In genomic region chr16:17117309-17117799, GRCm38 (mm10) we compare ENCODE assay signal across 27 mouse cellular contexts. TPM values are rescaled to one million over a fixed set of nuclear protein-coding genes. Genes with fewer than 3 reads are reported as not detected.
DNase-seq lines count a peak whose midpoint lies in the region; ATAC-seq and TF ChIP-seq lines count a peak whose summit lies in the region.
"Had no signal": no experiment of that assay in that cellular context is flagged by ENCODE, and none has a peak within 500 bp of the region (broad histone marks: within the 10 kb centered on the region; RNA-seq: fewer than 3 reads in every experiment).

No protein-coding gene starts in this region.

- no peak for TF ChIP-seq CTCF in heart, postnatal 0 days (IDR thresholded peaks at IDR 0.05; ENCODE audit: low read depth)

- intact Hi-C loops in heart, postnatal 36 days (cut with DNase I) = no loop called here

- no peak for DNase-seq in heart, postnatal 4 days
- DNase-seq in heart, adult 9 months (ENCODE audit: low spot score in 2 of 2) = no peak
- peak; percentile 41 for DNase-seq in heart, postnatal 0 days (ENCODE audit: low spot score)
- DNase-seq in heart, postnatal 36 days = no peak
- DNase-seq: adrenal gland, postnatal 10 days; adrenal gland, postnatal 36 days; B cell, adult 2 months; cerebellum, adult 18-20 months; cerebellum, adult 9-10 months; cerebellum, postnatal 14 days; gastrocnemius, postnatal 10 days; gastrocnemius, postnatal 36 days; kidney, adult 18-20 months; kidney, adult 9 months had no signal

- no peaks in the 10 kb centered on the region for H3K9me3 ChIP-seq in heart, embryonic 11.5 days (replicated peaks; ENCODE audit: control insufficient read depth, low read length)
- no peaks in the 10 kb centered on the region for H3K9me3 ChIP-seq in heart, embryonic 14.5 days (ENCODE audit: control insufficient read depth, low read length)
- no peaks in the 10 kb centered on the region for H3K9me3 ChIP-seq in heart, postnatal 0 days (replicated peaks; ENCODE audit: control insufficient read depth, low read length)
- H3K9me3 ChIP-seq: forebrain, embryonic 10.5 days; forebrain, embryonic 13.5 days; G1E had no signal

- H3K4me2 ChIP-seq in heart, embryonic 11.5 days = no peak overlapping the region
- no peak overlapping the region for H3K4me2 ChIP-seq in heart, embryonic 14.5 days (ENCODE audit: low read length)
- H3K4me2 ChIP-seq in heart, postnatal 0 days (ENCODE audit: low read depth, low read length) = no peak overlapping the region
- H3K4me2 ChIP-seq: forebrain, embryonic 13.5 days; hindbrain, embryonic 14.5 days had no signal

- peak overlapping the region; percentile 64 for H3K27ac ChIP-seq in heart, embryonic 11.5 days (ENCODE audit: low read depth, low read length)
- peak overlapping the region; percentile 71 to 85 for H3K27ac ChIP-seq in heart, embryonic 14.5 days (replicated peaks in 1 of 2; ENCODE audit: control insufficient read depth in 1 of 2, insufficient read depth in 1 of 2, low read depth in 2 of 2, low read length in 2 of 2)
- H3K27ac ChIP-seq in heart, postnatal 0 days (ENCODE audit: low read depth) = peak overlapping the region; percentile 56
- H3K27ac ChIP-seq: forebrain, embryonic 10.5 days; forebrain, embryonic 13.5 days; hindbrain, embryonic 14.5 days; hindbrain, postnatal 0 days had no signal

- H3K9ac ChIP-seq in heart, embryonic 11.5 days (ENCODE audit: low read depth, low read length) = no peak overlapping the region
- H3K9ac ChIP-seq in heart, embryonic 14.5 days (ENCODE audit: low read length) = no peak overlapping the region
- H3K9ac ChIP-seq in heart, postnatal 0 days (replicated peaks; ENCODE audit: low read depth, low read length) = no peak overlapping the region
- H3K9ac ChIP-seq: forebrain, embryonic 13.5 days; hindbrain, embryonic 14.5 days had no signal

- peak; percentile 39; the same call in 1 of the 2 replicates for ATAC-seq in heart, embryonic 11.5 days (replicated peaks; ENCODE audit: insufficient number of reproducible peaks, low FRiP score, low TSS enrichment)
- ATAC-seq in heart, embryonic 14.5 days (ENCODE audit: insufficient number of reproducible peaks, insufficient read depth, low FRiP score, low read depth) = 0 out of 2 replicates have a peak, but pooled peaks have one; percentile 49
- ATAC-seq in heart, postnatal 0 days (ENCODE audit: insufficient read depth, low read depth) = peak; percentile 70; the same call in 1 of the 2 replicates
- ATAC-seq: forebrain, embryonic 13.5 days; forebrain, embryonic 16.5 days; hindbrain, postnatal 0 days; inflammation-experienced regulatory T-cells, adult 6 months; intestine, embryonic 16.5 days; Patski had no signal

- no peaks in the 10 kb centered on the region for H3K4me1 ChIP-seq in heart, embryonic 11.5 days (ENCODE audit: control insufficient read depth, insufficient read depth, low read length)
- no peaks in the 10 kb centered on the region for H3K4me1 ChIP-seq in heart, embryonic 14.5 days (ENCODE audit: control insufficient read depth in 2 of 2, insufficient read depth in 2 of 2, low read length in 2 of 2)
- no peaks in the 10 kb centered on the region for H3K4me1 ChIP-seq in heart, postnatal 0 days (ENCODE audit: control insufficient read depth, insufficient read depth)

- no peak overlapping the region for H3K4me3 ChIP-seq in heart, embryonic 11.5 days (ENCODE audit: low read depth, low read length)
- H3K4me3 ChIP-seq in heart, embryonic 14.5 days (ENCODE audit: control insufficient read depth in 1 of 2, insufficient read depth in 1 of 2, low read depth in 1 of 2, low read length in 2 of 2) = no peak overlapping the region
- H3K4me3 ChIP-seq in heart, postnatal 0 days (ENCODE audit: low read depth, low read length) = no peak overlapping the region
- H3K4me3 ChIP-seq: forebrain, embryonic 10.5 days; forebrain, embryonic 13.5 days had no signal

- H3K27me3 ChIP-seq in heart, embryonic 11.5 days (ENCODE audit: control insufficient read depth, insufficient read depth, low read length) = no peaks in the 10 kb centered on the region
- H3K27me3 ChIP-seq in heart, embryonic 14.5 days (ENCODE audit: control insufficient read depth, insufficient read depth, low read length) = no peaks in the 10 kb centered on the region
- H3K27me3 ChIP-seq in heart, postnatal 0 days (ENCODE audit: control insufficient read depth, insufficient read depth, low read length) = no peaks in the 10 kb centered on the region
- H3K27me3 ChIP-seq: CH12.LX; forebrain, embryonic 13.5 days; Patski had no signal

- TF ChIP-seq EP300 in heart, postnatal 0 days (IDR thresholded peaks at IDR 0.05; ENCODE audit: low read depth) = no peak

- 71% methylated on average over 5 of the region's 5 CpGs for WGBS in heart, embryonic 11.5 days (ENCODE audit: insufficient replicate concordance)
- 69% methylated on average over 5 of the region's 5 CpGs for WGBS in heart, embryonic 14.5 days
- WGBS in heart, postnatal 0 days = 67% methylated on average over 5 of the region's 5 CpGs

- H3K36me3 ChIP-seq in heart, embryonic 11.5 days (ENCODE audit: control insufficient read depth, insufficient read depth, low read length) = peaks cover 15% of the 10 kb centered on the region
- H3K36me3 ChIP-seq in heart, embryonic 14.5 days (ENCODE audit: control insufficient read depth, insufficient read depth, low read length) = peaks cover 52% of the 10 kb centered on the region
- H3K36me3 ChIP-seq in heart, postnatal 0 days (replicated peaks; ENCODE audit: control insufficient read depth, insufficient read depth, low read length) = no peaks in the 10 kb centered on the region; the same call in 1 of the 2 replicates

RNA-seq across cellular contexts. Expression of gene Ppil2, which starts 6.3 kb away (rescaled TPM):
- 104 and 108 TPM in 2 replicates for polyA plus RNA-seq in heart, embryonic 11.5 days (2014; fragmentation: Nextera tagmentation; extraction: Ambion mirVana)
- 10 to 100 TPM; 49.0 to 52.5 TPM for total RNA-seq in heart, postnatal 4 days (2021)
- polyA plus RNA-seq in heart, embryonic 14.5 days (2014; fragmentation: Nextera tagmentation; extraction: Ambion mirVana) = 97.6 and 107 TPM in 2 replicates
- total RNA-seq in heart, postnatal 0 days (2014; rRNA removed; ENCODE audit: low replicate concordance) = 59.9 and 69.0 TPM in 2 replicates
- 63.8 and 65.0 TPM in 2 replicates for polyA plus RNA-seq in heart, postnatal 0 days (2015; fragmentation: Nextera tagmentation; extraction: Ambion mirVana)
- total RNA-seq in heart, postnatal 36 days (2021) = 10 to 100 TPM; 39.7 to 40.4 TPM

RNA-seq across cellular contexts. Expression of gene 2610318N02Rik, which starts 7.6 kb away (rescaled TPM):
- 37.0 and 41.5 TPM in 2 replicates for polyA plus RNA-seq in heart, embryonic 11.5 days (2014; fragmentation: Nextera tagmentation; extraction: Ambion mirVana)
- total RNA-seq in heart, postnatal 4 days (2021) = 1 to 10 TPM; 4.1 to 4.3 TPM
- polyA plus RNA-seq in heart, embryonic 14.5 days (2014; fragmentation: Nextera tagmentation; extraction: Ambion mirVana) = 13.7 and 18.1 TPM in 2 replicates
- total RNA-seq in heart, postnatal 0 days (2014; rRNA removed; ENCODE audit: low replicate concordance) = 2.7 and 6.0 TPM in 2 replicates
- 3.8 and 5.1 TPM in 2 replicates for polyA plus RNA-seq in heart, postnatal 0 days (2015; fragmentation: Nextera tagmentation; extraction: Ambion mirVana)
- not detected for total RNA-seq in heart, postnatal 36 days (2021)
- total RNA-seq: gastrocnemius, adult 18-20 months had no signal

RNA-seq across cellular contexts. Expression of gene Sdf2l1, which starts 14.8 kb away (rescaled TPM):
- 61.9 and 63.6 TPM in 2 replicates for polyA plus RNA-seq in heart, embryonic 11.5 days (2014; fragmentation: Nextera tagmentation; extraction: Ambion mirVana)
- total RNA-seq in heart, postnatal 4 days (2021) = 10 to 100 TPM in 1 of 2 experiments, 1 to 10 TPM in 1; 8.2 to 10.5 TPM
- polyA plus RNA-seq in heart, embryonic 14.5 days (2014; fragmentation: Nextera tagmentation; extraction: Ambion mirVana) = 26.4 and 32.4 TPM in 2 replicates
- total RNA-seq in heart, postnatal 0 days (2014; rRNA removed; ENCODE audit: low replicate concordance) = 18.4 and 22.9 TPM in 2 replicates
- polyA plus RNA-seq in heart, postnatal 0 days (2015; fragmentation: Nextera tagmentation; extraction: Ambion mirVana) = 12.4 and 20.5 TPM in 2 replicates
- total RNA-seq in heart, postnatal 36 days (2021) = 10 to 100 TPM; 11.5 to 17.7 TPM

RNA-seq across cellular contexts. Expression of gene Ydjc, which starts 27.1 kb away (rescaled TPM):
- 4.6 and 5.8 TPM in 2 replicates for polyA plus RNA-seq in heart, embryonic 11.5 days (2014; fragmentation: Nextera tagmentation; extraction: Ambion mirVana)
- 1 to 10 TPM; 1.9 to 2.9 TPM for total RNA-seq in heart, postnatal 4 days (2021)
- polyA plus RNA-seq in heart, embryonic 14.5 days (2014; fragmentation: Nextera tagmentation; extraction: Ambion mirVana) = 3.9 and 5.3 TPM in 2 replicates
- total RNA-seq in heart, postnatal 0 days (2014; rRNA removed; ENCODE audit: low replicate concordance) = 1.1 and 7.8 TPM in 2 replicates
- polyA plus RNA-seq in heart, postnatal 0 days (2015; fragmentation: Nextera tagmentation; extraction: Ambion mirVana) = 2.4 and 2.5 TPM in 2 replicates
- 1 to 10 TPM; 1.6 to 1.7 TPM for total RNA-seq in heart, postnatal 36 days (2021)

RNA-seq across cellular contexts. Expression of gene Ccdc116, which starts 29.7 kb away (rescaled TPM):
- polyA plus RNA-seq in heart, embryonic 11.5 days (2014; fragmentation: Nextera tagmentation; extraction: Ambion mirVana) = 0.07 TPM in 1 of 2 replicates, not detected in the other
- under 1 TPM; 0.26 to 0.32 TPM for total RNA-seq in heart, postnatal 4 days (2021)
- 0.11 and 0.23 TPM in 2 replicates for polyA plus RNA-seq in heart, embryonic 14.5 days (2014; fragmentation: Nextera tagmentation; extraction: Ambion mirVana)
- total RNA-seq in heart, postnatal 0 days (2014; rRNA removed; ENCODE audit: low replicate concordance) = 0.62 TPM in 1 of 2 replicates, not detected in the other
- polyA plus RNA-seq in heart, postnatal 0 days (2015; fragmentation: Nextera tagmentation; extraction: Ambion mirVana) = 0.05 and 0.08 TPM in 2 replicates
- total RNA-seq in heart, postnatal 36 days (2021) = not detected
